Mouse (Mus musculus): ENCODE measurements around the gene Zfp653. TPM values are rescaled to one million over a fixed set of nuclear protein-coding genes. Genes with fewer than 3 reads are reported as not detected.

The Zfp653 gene
- polyA plus RNA-seq, 1 experiment from 2014 or later = 9.5 TPM

GRCm38 (mm10) chr9:22051161-22051957 lies 19.8 kb downstream of the Zfp653 start:
- 1% methylated on average over 57 of the region's 67 CpGs for WGBS
- Histone ChIP-seq H3K4me3 (ENCODE audit: low read depth, low read length) (peak overlapping the region; percentile 81), H3K27me3 (ENCODE audit: control insufficient read depth, insufficient read depth, low read length) (peaks cover 19% of the 10 kb centered on the region), H3K9me3 (ENCODE audit: control insufficient read depth, low read length) (no peaks in the 10 kb centered on the region), H3K27ac (ENCODE audit: low read depth, low read length) (peak overlapping the region; percentile 80), H3K4me1 (ENCODE audit: control insufficient read depth, insufficient read depth, low read length) (peaks cover 16% of the 10 kb centered on the region), H3K36me3 (ENCODE audit: control insufficient read depth, insufficient read depth, low read length) (no peaks in the 10 kb centered on the region), H3K9ac (ENCODE audit: low read length) (peak overlapping the region; percentile 89), H3K4me2 (ENCODE audit: low read depth) (peak overlapping the region; percentile 68)
- DNase-seq (ENCODE audit: low spot score) (peak; percentile 59), ATAC-seq (ENCODE audit: insufficient read depth, low FRiP score, low TSS enrichment) (peak; percentile 21)

DNA sequence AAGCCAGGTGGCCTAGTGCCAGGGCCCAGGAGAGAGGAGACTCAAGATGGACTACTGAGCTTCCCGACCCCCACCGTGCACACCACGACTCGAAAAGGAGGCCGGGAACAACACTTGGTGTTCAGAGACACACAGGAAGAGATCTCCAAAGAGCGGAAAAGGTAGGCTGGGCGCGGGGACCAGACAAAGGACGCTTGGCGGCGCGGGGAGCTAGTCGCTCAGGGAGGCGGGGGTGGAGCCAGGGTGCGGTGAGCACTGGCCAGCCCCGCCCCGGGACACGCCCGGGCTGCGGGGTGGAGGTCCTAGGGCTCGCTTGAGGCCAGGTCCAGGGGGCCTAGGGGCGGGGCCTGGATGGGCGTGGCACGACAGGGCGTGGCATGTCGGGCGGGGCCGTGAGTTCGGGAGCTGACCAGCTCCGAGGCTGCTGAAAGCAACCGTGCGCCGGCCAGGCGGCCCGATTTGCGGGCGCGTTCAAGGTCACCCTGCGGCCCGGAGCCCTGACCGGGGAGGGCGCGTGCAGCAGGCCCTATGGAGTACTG lies 20.8 kb downstream of the Zfp653 start:
- Histone ChIP-seq H3K4me2 (ENCODE audit: low read depth) (peak overlapping the region; percentile 68), H3K27me3 (ENCODE audit: control insufficient read depth, insufficient read depth, low read length) (peaks cover 19% of the 10 kb centered on the region), H3K36me3 (ENCODE audit: control insufficient read depth, insufficient read depth, low read length) (no peaks in the 10 kb centered on the region), H3K27ac (ENCODE audit: low read depth, low read length) (peak overlapping the region; percentile 80), H3K4me3 (ENCODE audit: low read depth, low read length) (peak overlapping the region; percentile 81), H3K9me3 (ENCODE audit: control insufficient read depth, low read length) (no peaks in the 10 kb centered on the region), H3K9ac (ENCODE audit: low read length) (peak overlapping the region; percentile 89), H3K4me1 (ENCODE audit: control insufficient read depth, insufficient read depth, low read length) (peaks cover 16% of the 10 kb centered on the region)
- DNase-seq (ENCODE audit: low spot score) (peak; percentile 91), ATAC-seq (ENCODE audit: insufficient read depth, low FRiP score, low TSS enrichment) (peak; percentile 67)
- under 1% methylated on average over 41 of the region's 43 CpGs for WGBS

GRCm38 (mm10) chr9:22049721-22050270 lies 21.4 kb downstream of the Zfp653 start:
- Histone ChIP-seq H3K4me2 (ENCODE audit: low read depth) (peak overlapping the region; percentile 68), H3K27ac (ENCODE audit: low read depth, low read length) (peak overlapping the region; percentile 80), H3K9ac (ENCODE audit: low read length) (peak overlapping the region; percentile 89), H3K4me1 (ENCODE audit: control insufficient read depth, insufficient read depth, low read length) (peaks cover 16% of the 10 kb centered on the region), H3K27me3 (ENCODE audit: control insufficient read depth, insufficient read depth, low read length) (peaks cover 19% of the 10 kb centered on the region), H3K36me3 (ENCODE audit: control insufficient read depth, insufficient read depth, low read length) (no peaks in the 10 kb centered on the region), H3K9me3 (ENCODE audit: control insufficient read depth, low read length) (no peaks in the 10 kb centered on the region), H3K4me3 (ENCODE audit: low read depth, low read length) (peak overlapping the region; percentile 81)
- 57% methylated on average over 4 of the region's 4 CpGs for WGBS
- ATAC-seq (ENCODE audit: insufficient read depth, low FRiP score, low TSS enrichment) (no peak), DNase-seq (ENCODE audit: low spot score) (peak; percentile 36)

DNA sequence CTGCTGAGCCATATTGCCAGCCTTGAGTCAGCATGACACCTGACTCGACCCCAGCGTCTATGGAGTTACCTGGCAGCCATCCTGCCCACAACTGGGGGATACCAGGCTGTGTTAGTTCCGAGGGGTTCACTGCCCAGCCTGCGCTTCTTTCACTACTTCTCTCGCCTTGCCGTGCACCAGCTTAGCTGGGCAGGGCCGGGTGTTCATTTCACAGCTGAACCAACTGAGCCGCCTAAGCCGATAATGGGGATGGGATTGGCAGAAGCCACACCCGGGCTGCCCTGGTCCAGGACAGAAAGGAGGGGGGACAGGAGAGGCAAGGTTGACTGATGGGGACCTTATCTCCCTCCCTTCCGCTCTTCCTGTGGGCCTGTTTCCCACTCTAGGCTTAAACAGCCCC lies 21.9 kb downstream of the Zfp653 start:
- Histone ChIP-seq H3K4me2 (ENCODE audit: low read depth) (peak overlapping the region; percentile 68), H3K27me3 (ENCODE audit: control insufficient read depth, insufficient read depth, low read length) (peaks cover 19% of the 10 kb centered on the region), H3K27ac (ENCODE audit: low read depth, low read length) (peak overlapping the region; percentile 80), H3K9ac (ENCODE audit: low read length) (peak overlapping the region; percentile 89), H3K4me3 (ENCODE audit: low read depth, low read length) (peak overlapping the region; percentile 81), H3K9me3 (ENCODE audit: control insufficient read depth, low read length) (no peaks in the 10 kb centered on the region), H3K4me1 (ENCODE audit: control insufficient read depth, insufficient read depth, low read length) (peaks cover 13% of the 10 kb centered on the region), H3K36me3 (ENCODE audit: control insufficient read depth, insufficient read depth, low read length) (no peaks in the 10 kb centered on the region)
- DNase-seq (ENCODE audit: low spot score) = no peak
- ATAC-seq (ENCODE audit: insufficient read depth, low FRiP score, low TSS enrichment) = no peak
- 76% methylated on average over 11 of the region's 11 CpGs for WGBS

DNA sequence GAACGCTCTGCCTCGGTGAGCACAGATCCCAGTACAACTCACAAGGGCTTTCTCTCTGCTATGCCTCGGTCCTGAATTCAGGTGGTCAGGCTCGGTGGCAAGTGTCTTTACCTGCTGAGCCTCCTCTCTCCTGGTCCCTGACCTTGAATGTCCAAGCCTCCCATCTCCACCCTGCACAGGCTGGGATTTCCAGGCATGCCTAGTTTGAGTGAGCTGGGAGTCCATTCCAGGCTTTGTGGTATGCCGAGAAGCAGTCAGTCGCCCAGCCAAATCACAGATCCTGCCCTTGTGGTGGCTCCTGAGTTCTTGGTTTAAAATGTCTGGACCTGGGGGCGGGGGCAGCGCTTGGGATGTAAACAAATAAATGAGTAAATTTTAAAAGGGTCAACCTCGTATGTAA lies 23.8 kb downstream of the Zfp653 start:
- no peaks in the 10 kb centered on the region for H3K36me3 ChIP-seq (ENCODE audit: control insufficient read depth, insufficient read depth, low read length)
- ATAC-seq (ENCODE audit: insufficient read depth, low FRiP score, low TSS enrichment) (no peak), DNase-seq (ENCODE audit: low spot score) (no peak)
- 66% methylated on average over 9 of the region's 9 CpGs for WGBS
- no peak overlapping the region for H3K27ac ChIP-seq (ENCODE audit: low read depth, low read length)
- H3K4me2 ChIP-seq (ENCODE audit: low read depth) = no peak overlapping the region
- H3K4me3 ChIP-seq (ENCODE audit: low read depth, low read length) = no peak overlapping the region
- peaks cover 13% of the 10 kb centered on the region for H3K4me1 ChIP-seq (ENCODE audit: control insufficient read depth, insufficient read depth, low read length)
- H3K9me3 ChIP-seq (ENCODE audit: control insufficient read depth, low read length) = no peaks in the 10 kb centered on the region
- no peak overlapping the region for H3K9ac ChIP-seq (ENCODE audit: low read length)
- peaks cover 16% of the 10 kb centered on the region for H3K27me3 ChIP-seq (ENCODE audit: control insufficient read depth, insufficient read depth, low read length)

- WGBS = 58% methylated on average over 2 of the region's 2 CpGs
- no peak overlapping the region for H3K4me2 ChIP-seq (ENCODE audit: low read depth)
- H3K9me3 ChIP-seq (ENCODE audit: control insufficient read depth, low read length) = no peaks in the 10 kb centered on the region
- H3K9ac ChIP-seq (ENCODE audit: low read length) = no peak overlapping the region
- no peak overlapping the region for H3K4me3 ChIP-seq (ENCODE audit: low read depth, low read length)
- ATAC-seq (ENCODE audit: insufficient read depth, low FRiP score, low TSS enrichment) (no peak), DNase-seq (ENCODE audit: low spot score) (no peak)
- no peaks in the 10 kb centered on the region for H3K4me1 ChIP-seq (ENCODE audit: control insufficient read depth, insufficient read depth, low read length)
- H3K27me3 ChIP-seq (ENCODE audit: control insufficient read depth, insufficient read depth, low read length) = no peaks in the 10 kb centered on the region
- peaks cover 2% of the 10 kb centered on the region; the same call in 1 of the 2 replicates for H3K36me3 ChIP-seq (ENCODE audit: control insufficient read depth, insufficient read depth, low read length)
- no peak overlapping the region for H3K27ac ChIP-seq (ENCODE audit: low read depth, low read length)
These were observed 29.3 kb downstream of the Zfp653 start for GRCm38 (mm10) chr9:22041832-22042231.

DNA sequence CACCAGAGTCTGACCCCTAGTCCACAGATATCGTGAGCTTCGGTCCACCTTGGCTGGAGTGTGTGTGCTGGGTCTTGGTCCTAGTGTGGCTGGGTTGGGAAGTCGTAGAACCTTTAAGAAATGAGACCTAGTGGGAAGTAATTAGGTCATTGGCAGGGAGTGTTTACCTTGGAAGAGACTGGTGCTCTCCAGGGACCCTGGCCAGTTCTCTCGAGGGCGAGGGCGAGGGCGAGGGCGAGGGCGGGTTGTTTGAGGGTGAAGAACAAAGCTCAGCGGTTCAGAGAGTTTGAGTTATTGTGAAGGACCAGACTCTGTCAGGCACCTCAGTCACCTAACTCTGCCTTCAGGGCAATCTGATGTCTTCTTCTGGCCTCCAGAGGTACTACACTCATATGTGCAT lies 33.4 kb downstream of the Zfp653 start:
- no peak overlapping the region for H3K9ac ChIP-seq (ENCODE audit: low read length)
- no peak overlapping the region for H3K4me3 ChIP-seq (ENCODE audit: low read depth, low read length)
- peaks cover 5% of the 10 kb centered on the region; the same call in 1 of the 2 replicates for H3K4me1 ChIP-seq (ENCODE audit: control insufficient read depth, insufficient read depth, low read length)
- 87% methylated on average over 10 of the region's 10 CpGs for WGBS
- ATAC-seq (ENCODE audit: insufficient read depth, low FRiP score, low TSS enrichment) = no peak
- peaks cover 2% of the 10 kb centered on the region for H3K36me3 ChIP-seq (ENCODE audit: control insufficient read depth, insufficient read depth, low read length)
- H3K9me3 ChIP-seq (ENCODE audit: control insufficient read depth, low read length) = no peaks in the 10 kb centered on the region
- H3K27ac ChIP-seq (ENCODE audit: low read depth, low read length) = no peak overlapping the region
- no peak for DNase-seq (ENCODE audit: low spot score)
- H3K4me2 ChIP-seq (ENCODE audit: low read depth) = no peak overlapping the region
- no peaks in the 10 kb centered on the region for H3K27me3 ChIP-seq (ENCODE audit: control insufficient read depth, insufficient read depth, low read length)

- H3K27me3 ChIP-seq (ENCODE audit: control insufficient read depth, insufficient read depth, low read length) = no peaks in the 10 kb centered on the region
- H3K4me3 ChIP-seq (ENCODE audit: low read depth, low read length) = no peak overlapping the region
- no peaks in the 10 kb centered on the region for H3K9me3 ChIP-seq (ENCODE audit: control insufficient read depth, low read length)
- H3K4me1 ChIP-seq (ENCODE audit: control insufficient read depth, insufficient read depth, low read length) = peaks cover 5% of the 10 kb centered on the region; the same call in 1 of the 2 replicates
- DNase-seq (ENCODE audit: low spot score) (peak; percentile 70), ATAC-seq (ENCODE audit: insufficient read depth, low FRiP score, low TSS enrichment) (peak; percentile 63)
- H3K9ac ChIP-seq (ENCODE audit: low read length) = no peak overlapping the region
- peaks cover 3% of the 10 kb centered on the region for H3K36me3 ChIP-seq (ENCODE audit: control insufficient read depth, insufficient read depth, low read length)
- H3K27ac ChIP-seq (ENCODE audit: low read depth, low read length) = peak overlapping the region; percentile 73
- 38% methylated on average over 6 of the region's 6 CpGs for WGBS
- no peak overlapping the region for H3K4me2 ChIP-seq (ENCODE audit: low read depth)
These were observed 35.7 kb downstream of the Zfp653 start for GRCm38 (mm10) chr9:22035300-22036044.

Measured in neural tube, embryonic 11.5 days (tissue).